Mouse (Mus musculus) hindlimb bud, embryonic 11.5 days (tissue): ENCODE results near the gene Serp2.

Source experiments
- DNase-seq: peaks from one replicate; pipeline ENCODE4 v3.0.0-alpha.2; 2012; ENCODE audit warnings: low read depth, low spot score; ENCODE audit errors: extremely low spot score

Gene Serp2

DNA sequence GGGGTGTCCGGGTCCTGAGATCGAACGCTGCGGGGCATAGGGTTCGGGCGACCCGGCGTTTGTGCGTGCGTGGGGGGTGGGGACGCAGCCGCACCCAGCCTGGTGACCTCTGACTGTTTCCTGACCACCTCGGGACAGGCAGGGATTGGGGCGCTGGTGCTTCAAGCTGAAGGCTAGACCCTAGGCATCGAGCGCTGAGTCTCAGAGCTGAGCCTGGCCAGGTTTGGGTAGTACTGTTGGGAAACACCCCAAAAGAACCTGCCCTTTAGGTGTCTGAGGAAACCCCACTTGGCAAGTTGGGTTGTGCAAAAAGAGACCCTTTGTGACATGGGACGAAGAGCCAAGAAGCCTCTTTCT is at the start of gene Serp2:
Serp2 (minus strand) TSS at position 38 of the 357 bp plus-strand sequence.
- no peak for DNase-seq

DNA sequence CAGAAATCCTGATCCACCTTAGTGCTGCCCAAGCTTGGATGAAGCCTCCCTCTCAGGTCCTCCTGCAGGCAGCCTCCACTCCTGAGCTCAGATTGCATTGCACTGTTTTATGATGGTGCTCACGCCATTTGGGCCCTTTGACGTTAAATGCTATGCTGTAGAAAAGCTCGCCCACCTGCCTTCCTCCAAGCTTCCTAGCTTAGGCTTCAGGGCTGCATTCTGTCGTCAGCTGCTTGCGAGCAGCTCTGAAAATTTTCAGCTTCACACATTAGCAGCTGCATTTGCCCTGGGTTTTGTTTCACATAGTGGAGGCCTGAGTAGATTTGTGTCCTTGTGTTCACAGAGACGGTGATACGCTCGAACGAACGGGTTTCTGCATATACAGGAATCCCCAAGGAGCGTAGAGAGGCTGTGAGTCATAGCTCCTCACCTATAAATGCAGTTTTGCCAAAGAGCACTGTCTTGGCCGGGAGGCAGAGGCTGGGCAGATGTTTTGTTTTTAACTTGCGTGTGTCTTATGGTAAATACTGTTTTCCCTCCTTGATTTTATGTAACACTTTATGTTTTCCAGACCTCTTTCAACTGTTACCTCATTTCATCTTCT is 49.3 kb upstream of the Serp2 start:
- DNase-seq, result no peak

GRCm38 (mm10) chr14:76604012-76604411 is 47.3 kb upstream of the Serp2 start:
- DNase-seq, result no peak

DNA sequence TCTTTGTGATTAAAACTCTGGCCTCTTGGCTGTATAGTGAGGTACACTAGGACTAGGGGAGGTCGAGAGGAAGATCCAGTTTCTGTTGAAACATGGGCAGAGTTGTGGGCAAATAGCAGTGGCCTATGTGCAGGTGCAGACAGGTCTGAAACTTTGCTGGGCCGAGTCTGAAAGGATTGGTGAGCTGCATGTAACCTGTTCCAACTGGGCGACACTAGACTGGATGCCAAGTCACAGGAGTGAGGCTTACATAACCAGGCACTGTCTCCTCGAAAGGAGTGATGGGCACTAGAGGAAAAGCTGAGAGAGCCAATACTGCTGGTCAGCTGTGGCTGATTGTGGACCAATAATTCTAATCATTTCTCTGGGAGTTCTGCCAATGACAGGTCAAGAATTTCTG is 45.0 kb upstream of the Serp2 start:
- DNase-seq, result no peak

DNA sequence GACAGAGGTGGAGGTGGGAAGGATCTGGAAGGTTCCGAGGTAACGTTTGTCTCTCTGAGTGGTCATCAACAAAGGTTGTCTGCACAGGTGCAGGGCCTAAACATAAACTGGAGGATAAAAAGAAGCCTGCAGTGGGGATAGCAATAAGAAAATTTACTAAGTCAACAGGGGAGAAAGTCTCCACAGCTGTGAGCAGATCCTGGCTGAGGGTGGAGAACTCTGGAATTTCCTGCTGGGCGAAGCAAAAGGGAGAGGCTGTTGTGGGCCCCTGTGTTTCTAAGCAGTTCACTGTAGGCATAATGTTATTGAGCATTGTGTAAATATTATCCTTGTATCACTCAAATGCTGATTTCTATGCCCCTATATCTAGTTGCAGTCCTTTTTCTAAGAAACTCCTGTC is 43.7 kb upstream of the Serp2 start:
- no peak for DNase-seq

- DNase-seq, result no peak
Observed at GRCm38 (mm10) chr14:76599706-76600105, 43.0 kb upstream of the Serp2 start.

DNA sequence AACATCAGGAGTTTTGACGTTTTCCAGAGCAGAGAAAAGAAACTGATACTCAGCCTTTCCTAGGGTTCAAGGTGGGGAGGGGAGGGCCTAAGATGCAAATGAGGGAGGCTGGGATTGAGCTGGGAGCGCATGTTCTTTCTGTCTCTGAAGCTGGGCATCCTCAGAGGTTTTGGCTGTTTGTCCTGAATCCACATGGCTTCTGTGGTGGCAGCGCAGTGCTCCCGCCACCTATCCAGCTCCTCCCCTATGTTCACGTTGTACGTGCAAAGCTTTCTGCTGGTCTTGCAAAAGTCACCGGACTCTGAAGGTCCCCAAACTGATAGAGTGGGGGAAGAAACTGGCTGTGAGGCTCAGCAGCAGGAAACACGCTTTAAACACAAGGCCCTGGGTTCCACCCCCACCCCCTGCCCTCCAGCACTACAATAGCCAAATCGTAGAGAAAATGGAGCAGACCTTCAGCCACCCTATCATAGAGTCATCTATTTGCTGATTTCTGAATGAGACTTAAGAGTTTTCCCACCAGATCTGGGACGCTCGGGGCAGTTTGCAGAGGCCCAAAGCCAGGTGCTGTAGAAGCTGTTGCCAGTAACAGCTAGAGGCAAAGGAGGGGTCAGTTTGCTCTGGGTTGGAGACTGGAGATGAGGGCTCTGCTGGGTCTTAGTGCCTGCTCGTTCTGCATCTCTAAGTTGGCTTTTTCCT is 42.0 kb upstream of the Serp2 start:
- DNase-seq, result no peak

DNA sequence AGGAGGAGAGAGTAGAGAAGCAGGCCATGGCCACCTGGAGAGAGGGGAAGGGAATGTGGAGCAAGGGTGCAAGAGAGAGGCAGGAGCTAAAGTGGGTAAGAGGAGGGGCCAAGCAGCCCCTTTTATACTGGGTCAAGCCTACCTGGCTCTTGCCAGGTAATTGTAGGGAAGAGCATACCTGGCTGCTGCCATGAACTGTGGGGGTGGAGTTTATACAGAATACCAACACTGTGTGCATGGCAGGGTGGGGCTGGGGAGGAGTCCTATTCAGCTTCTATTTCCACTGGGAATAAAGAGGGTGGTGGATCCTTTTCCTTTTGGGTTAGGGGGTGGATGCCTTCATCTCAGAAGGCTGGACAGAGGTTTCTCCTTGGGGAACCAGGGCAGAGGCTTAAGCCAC is 41.1 kb upstream of the Serp2 start:
- DNase-seq, result no peak

GRCm38 (mm10) chr14:76595048-76595859 is 38.6 kb upstream of the Serp2 start:
- no peak for DNase-seq

GRCm38 (mm10) chr14:76594351-76594885 is 37.7 kb upstream of the Serp2 start:
- DNase-seq, result no peak

GRCm38 (mm10) chr14:76593630-76594193 is 37.0 kb upstream of the Serp2 start:
- no peak for DNase-seq

- no peak for DNase-seq
Observed at GRCm38 (mm10) chr14:76592721-76593120, 36.0 kb upstream of the Serp2 start.

DNA sequence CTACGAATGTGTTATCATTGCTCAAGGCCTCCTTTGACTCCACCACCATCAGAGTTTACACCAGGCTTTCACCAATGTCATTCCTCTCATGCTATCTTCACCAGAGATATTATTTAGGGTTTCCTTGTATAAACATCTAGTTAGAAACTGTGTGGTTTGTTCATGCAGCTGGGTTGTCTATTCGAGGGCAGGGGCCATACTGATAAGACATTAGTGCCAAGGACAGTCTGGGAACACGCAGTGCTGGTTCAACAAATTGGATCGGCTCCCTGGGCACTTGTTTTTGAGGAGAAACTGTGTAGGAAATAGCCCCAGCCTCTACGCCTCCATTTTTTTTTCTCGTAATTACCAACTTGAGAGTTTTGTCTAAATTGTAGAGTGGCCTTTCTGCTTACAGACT is 35.4 kb upstream of the Serp2 start:
- no peak for DNase-seq

GRCm38 (mm10) chr14:76590134-76590533 is 33.4 kb upstream of the Serp2 start:
- DNase-seq, result no peak

GRCm38 (mm10) chr14:76589671-76590070 is 33.0 kb upstream of the Serp2 start:
- DNase-seq, result no peak

DNA sequence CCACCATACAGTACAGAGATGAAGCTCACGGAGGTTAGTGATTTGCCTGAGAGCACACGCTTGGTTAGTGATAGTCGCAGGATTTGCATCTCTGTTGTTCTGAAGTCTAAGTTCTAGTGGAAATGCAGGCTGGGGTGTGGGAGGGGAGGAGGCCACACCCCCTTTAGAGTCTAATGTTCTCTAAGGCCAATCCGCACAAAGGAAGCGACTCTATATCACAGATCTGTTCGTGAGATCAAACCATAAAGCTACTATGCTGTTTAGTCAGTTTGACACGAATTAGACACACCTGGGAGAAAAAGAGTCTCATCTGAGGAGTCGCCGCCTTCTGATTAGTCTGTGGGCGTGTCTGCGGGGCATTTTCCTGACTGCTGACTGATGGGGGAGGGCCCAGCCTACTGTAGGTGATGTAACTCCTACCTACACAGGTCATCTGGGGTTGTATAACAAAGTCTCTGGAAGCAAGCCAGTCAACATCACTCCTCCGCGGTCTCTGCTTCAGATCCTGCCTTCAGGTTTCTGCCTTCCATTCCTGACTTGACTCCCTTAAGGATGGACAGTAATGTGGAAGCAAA is 29.2 kb upstream of the Serp2 start:
- no peak for DNase-seq

- DNase-seq, result no peak
Observed at GRCm38 (mm10) chr14:76583985-76584384, 27.3 kb upstream of the Serp2 start.

- DNase-seq, result no peak
Observed at GRCm38 (mm10) chr14:76581974-76582922, 25.6 kb upstream of the Serp2 start.

GRCm38 (mm10) chr14:76579660-76580061 is 23.0 kb upstream of the Serp2 start:
- DNase-seq, result no peak

DNA sequence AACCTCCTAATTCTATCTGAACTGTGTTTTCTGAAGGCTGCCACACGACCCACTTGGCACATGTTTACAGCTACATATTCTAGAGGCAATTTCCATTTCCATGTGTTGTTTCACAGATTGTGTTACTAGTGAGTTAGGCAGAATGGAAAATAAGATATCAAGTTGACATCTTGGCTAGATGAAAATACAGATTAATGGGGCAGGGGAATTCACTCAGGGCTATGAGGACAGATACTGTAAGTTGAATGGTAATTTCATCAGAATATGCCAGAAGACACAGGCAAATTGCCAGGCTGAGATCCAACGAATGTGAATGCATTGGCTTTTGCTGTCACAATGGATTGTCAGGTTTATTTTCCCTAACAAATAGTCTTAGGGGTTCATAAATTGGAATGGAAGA is 21.2 kb upstream of the Serp2 start:
- DNase-seq, result no peak
